Mouse (Mus musculus) kidney, embryonic 16.5 days (tissue): ENCODE measurements around the gene Lrp11. TPM values are rescaled to one million over a fixed set of nuclear protein-coding genes. Genes with fewer than 3 reads are reported as not detected.
A peak's percentile ranks its signal among the peaks of the same experiment; 100 is the strongest.

Experiments used
- ATAC-seq: fragments of 200-750 bp; cut with Nextera tagmentation; 2 replicates; pipeline ENCODE4 v1.8.0; 2017; ENCODE audit warnings: moderate TSS enrichment; ENCODE audit not compliant: low FRiP score, low TSS enrichment
- H3K27ac ChIP-seq: fragments of 300-500 bp; sonication (generic); 2 replicates; pipeline ENCODE4 v1.5.1; 2014; ENCODE audit warnings: low read length
- H3K27me3 ChIP-seq: fragments of 300-500 bp; sonication (generic); 2 replicates; pipeline ENCODE4 v1.6.1; 2014; ENCODE audit warnings: low read length, control low read depth, mixed read lengths; ENCODE audit not compliant: insufficient read depth
- H3K36me3 ChIP-seq: fragments of 300-500 bp; sonication (generic); 2 replicates; pipeline ENCODE4 v1.6.1; 2014; ENCODE audit warnings: low read length, control low read depth, mixed read lengths; ENCODE audit not compliant: insufficient read depth
- H3K4me1 ChIP-seq: fragments of 300-500 bp; sonication (generic); 2 replicates; pipeline ENCODE4 v1.6.1; 2014; ENCODE audit warnings: low read length, control low read depth, mixed read lengths; ENCODE audit not compliant: insufficient read depth
- H3K4me2 ChIP-seq: fragments of 300-500 bp; sonication (generic); replicated peaks from 2 replicates; pipeline ENCODE4 v1.6.1; 2014; ENCODE audit warnings: low read depth, low read length
- H3K4me3 ChIP-seq: fragments of 300-500 bp; sonication (generic); 2 replicates; pipeline ENCODE4 v1.5.1; 2014; ENCODE audit warnings: mild to moderate bottlenecking, low read length
- H3K9ac ChIP-seq: fragments of 300-500 bp; sonication (generic); replicated peaks from 2 replicates; pipeline ENCODE4 v1.6.1; 2014; ENCODE audit warnings: low read length
- H3K9me3 ChIP-seq: fragments of 300-500 bp; sonication (generic); 2 replicates; pipeline ENCODE4 v1.6.1; 2016; ENCODE audit warnings: low read length, control low read depth
- WGBS: fragments of 180-500 bp; shearing (Covaris S2); extraction: QIAGEN DNeasy Blood & Tissue Kit; methylation state at CpG from one replicate; pipeline ENCODE4 v1.1.7; 2014; 5-methylcytosine and 5-hydroxymethylcytosine counted together
- polyA plus RNA-seq: library from polyadenylated mRNA; unstranded; fragments of >200 nt; fragmentation: Nextera tagmentation; extraction: Ambion mirVana; gene quantifications from 2 replicates; pipeline ENCODE4 v1.2.1, GENCODE M21; 2015

Lrp11 gene
- 1.5 and 1.7 TPM in 2 replicates for polyA plus RNA-seq

DNA sequence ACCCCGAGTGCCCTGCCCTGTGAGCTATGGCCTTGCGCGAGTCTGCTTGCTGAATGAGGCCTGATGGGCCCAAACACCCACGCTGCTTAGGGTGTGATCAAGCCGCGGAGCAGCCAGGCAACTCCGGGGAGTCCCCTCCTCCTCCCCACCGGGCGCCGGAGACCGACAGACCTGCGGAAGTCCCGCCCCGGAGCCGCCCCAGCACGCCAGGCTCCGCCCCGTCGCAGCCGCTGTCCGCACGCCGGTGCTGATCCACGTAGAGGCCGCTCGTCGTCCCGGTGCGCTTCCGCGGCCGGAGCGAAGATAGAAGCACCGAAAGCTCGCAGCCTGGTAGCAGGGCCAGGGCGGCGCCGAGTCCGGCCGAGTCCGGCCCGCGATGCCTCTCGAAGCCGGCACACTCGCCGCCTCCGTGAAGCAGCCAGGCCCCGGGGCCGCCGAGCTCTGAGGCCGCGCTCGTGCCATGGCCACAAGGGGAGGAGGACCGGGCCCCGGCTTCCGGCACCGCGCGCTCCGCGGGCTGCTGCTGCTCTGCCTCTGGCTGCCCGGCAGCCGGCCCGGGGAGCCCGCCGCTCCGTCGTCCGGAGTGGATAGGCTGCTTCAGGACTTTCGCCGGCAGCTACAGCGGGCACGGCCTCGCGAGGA, at the start of gene Lrp11:
Lrp11 (plus strand) TSS at position 209 of the 642 bp plus-strand sequence.
- peak; percentile 98 for ATAC-seq
- Histone ChIP-seq H3K36me3 (no peaks in the 10 kb centered on the region), H3K4me2 (peak within 1 kb of the TSS; percentile 95), H3K27ac (no peak within 1 kb of the TSS), H3K27me3 (peaks cover 18% of the 10 kb centered on the region), H3K9ac (peak within 1 kb of the TSS; percentile 66), H3K9me3 (no peaks in the 10 kb centered on the region), H3K4me3 (peak within 1 kb of the TSS; percentile 57), H3K4me1 (peaks cover 8% of the 10 kb centered on the region; the same call in 1 of the 2 replicates)
- under 1% methylated on average over 72 of the region's 76 CpGs for WGBS

DNA sequence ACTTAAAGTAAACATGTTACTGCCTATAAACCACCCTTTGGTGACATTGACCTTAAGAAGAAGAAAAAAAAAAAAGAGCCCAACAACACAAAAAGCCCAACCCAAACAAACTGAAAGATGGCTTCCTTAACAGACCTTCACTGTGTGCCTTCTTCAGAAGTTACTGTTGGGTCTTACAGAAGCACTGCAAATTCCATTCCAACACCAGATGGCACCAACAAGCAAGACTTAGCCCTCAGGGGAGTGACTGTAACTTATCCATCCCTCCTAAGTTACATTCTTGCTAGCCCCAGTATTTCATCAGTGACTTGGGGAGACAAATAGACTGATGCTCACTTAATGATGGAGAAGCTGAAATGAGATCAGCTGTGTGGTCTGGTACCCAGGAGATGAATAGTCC, 11.6 kb upstream of the Lrp11 start:
- no peaks in the 10 kb centered on the region for H3K27me3 ChIP-seq
- H3K27ac ChIP-seq, result no peak overlapping the region
- H3K36me3 ChIP-seq, result no peaks in the 10 kb centered on the region
- ATAC-seq, result no peak
- H3K4me1 ChIP-seq, result no peaks in the 10 kb centered on the region
- no peak overlapping the region for H3K4me2 ChIP-seq
- no peak overlapping the region for H3K4me3 ChIP-seq
- H3K9ac ChIP-seq, result no peak overlapping the region
- H3K9me3 ChIP-seq, result no peaks in the 10 kb centered on the region

DNA sequence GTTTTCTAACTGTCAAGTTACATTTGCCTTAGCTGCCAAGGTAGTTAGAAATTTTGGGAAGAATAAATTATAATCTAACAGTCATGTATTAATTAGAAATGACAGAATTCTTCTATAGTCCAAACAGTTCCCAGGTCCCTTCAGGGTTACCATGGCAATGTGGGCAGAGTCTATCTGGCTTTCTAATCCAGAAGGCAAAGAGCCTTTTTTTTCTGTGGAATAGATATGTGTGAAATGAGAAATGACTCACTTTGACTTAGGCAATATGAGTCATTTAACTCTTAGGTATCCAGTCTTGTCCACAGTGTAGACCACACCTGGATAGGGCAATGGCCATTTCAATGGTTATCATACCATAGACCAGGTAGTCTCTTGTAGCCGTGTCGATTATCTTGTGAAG, 8.2 kb upstream of the Lrp11 start:
- 90% methylated on average over 2 of the region's 2 CpGs for WGBS
- Histone ChIP-seq H3K9ac (no peak overlapping the region), H3K4me3 (no peak overlapping the region), H3K4me2 (no peak overlapping the region), H3K4me1 (no peaks in the 10 kb centered on the region), H3K27ac (no peak overlapping the region), H3K36me3 (no peaks in the 10 kb centered on the region), H3K9me3 (no peaks in the 10 kb centered on the region), H3K27me3 (no peaks in the 10 kb centered on the region)
- ATAC-seq, result no peak

DNA sequence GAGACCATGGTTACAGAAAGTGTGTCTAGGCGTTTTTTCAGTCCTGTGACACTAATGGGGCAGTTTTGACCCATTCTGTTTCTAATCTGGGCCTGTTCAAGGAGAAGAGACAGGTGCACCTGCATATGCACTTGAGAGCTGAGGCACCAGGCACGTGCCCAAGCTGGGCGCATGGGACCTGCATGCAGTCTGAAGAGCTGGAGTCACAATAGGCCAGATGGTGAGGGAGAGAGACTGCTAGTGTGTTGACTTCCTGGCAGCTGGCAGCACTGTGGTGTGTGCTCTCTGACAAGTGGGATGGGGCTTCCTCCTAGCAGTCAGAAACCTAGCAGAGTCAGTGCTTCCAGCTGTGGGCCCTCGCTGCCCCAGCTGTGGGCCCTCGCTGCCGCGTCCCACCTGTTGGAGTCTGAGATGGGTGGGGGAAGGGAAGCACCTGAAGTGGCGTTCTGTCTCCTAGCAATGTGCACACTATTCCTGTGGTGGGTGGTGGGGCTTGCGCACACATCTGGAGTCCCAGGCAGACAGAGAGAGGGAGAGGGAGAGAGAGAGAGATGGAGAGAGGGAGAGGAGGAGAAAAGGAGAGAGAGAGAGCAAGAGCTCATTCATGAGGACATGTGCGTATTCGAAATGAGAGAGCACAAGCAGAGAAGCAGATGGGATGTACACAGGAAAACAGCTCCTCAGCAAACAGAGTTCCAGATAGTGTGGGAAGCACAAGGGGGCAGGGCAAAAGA, 7.3 kb upstream of the Lrp11 start:
- Histone ChIP-seq H3K4me1 (no peaks in the 10 kb centered on the region), H3K4me3 (no peak overlapping the region), H3K9ac (no peak overlapping the region), H3K4me2 (no peak overlapping the region), H3K9me3 (no peaks in the 10 kb centered on the region), H3K27me3 (no peaks in the 10 kb centered on the region), H3K27ac (no peak overlapping the region), H3K36me3 (no peaks in the 10 kb centered on the region)
- ATAC-seq, result no peak
- 41% methylated on average over 11 of the region's 11 CpGs for WGBS

DNA sequence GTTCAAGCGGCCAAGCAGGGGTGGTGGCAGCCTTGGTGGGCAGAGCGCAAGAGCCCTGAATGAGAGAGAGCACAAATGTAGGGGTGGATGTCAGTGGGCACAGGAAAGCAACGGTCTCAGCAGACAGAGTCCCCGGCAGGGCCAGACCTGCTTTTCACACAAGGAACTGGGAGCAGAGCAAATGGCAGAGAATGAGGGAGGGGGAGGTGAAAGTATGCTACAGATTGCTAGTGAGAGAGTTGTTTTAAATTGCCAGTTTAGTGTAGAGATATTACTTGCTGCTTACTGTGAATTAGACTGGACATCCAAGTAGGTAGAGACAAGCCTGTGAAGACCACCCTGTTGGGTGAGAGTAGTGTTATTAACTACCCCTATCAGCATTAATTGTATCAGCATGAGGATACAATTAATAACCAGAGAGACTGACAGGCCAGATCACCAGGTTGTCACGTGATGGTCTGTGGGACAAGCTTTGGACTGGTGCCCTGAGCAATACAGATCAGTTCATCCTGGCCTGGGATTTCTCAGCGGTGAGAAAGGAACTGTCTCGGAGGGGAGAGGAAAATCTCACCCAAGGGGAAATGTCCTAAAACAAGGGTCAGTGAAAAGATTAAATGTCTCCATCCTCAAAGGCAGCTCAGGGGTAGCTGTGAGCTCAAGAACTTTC, 6.6 kb upstream of the Lrp11 start:
- 44% methylated on average over 7 of the region's 7 CpGs for WGBS
- no peak for ATAC-seq
- no peaks in the 10 kb centered on the region for H3K36me3 ChIP-seq

DNA sequence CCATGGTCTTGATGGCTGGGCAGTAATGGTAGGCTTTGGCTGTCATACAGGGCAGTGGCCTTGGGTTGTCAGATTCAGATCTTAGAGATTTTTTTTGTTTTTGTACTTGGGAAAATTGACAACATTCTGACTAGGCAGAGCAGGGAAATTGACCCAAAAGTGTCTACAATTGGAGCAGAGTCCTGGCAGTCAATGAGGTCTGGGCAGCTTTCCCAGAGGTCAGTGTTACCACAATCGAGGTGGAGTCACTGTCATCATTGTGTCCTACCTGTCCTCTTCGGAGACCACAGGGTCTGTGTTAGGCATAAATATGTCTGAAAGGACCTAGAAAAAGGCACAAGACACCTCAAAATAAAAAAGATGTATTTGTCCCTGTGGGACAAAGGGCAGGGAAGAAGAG, 2.8 kb upstream of the Lrp11 start:
- Histone ChIP-seq H3K27me3 (peaks cover 11% of the 10 kb centered on the region), H3K9me3 (no peaks in the 10 kb centered on the region), H3K9ac (no peak overlapping the region), H3K4me1 (peaks cover 8% of the 10 kb centered on the region; the same call in 1 of the 2 replicates), H3K36me3 (no peaks in the 10 kb centered on the region), H3K4me2 (no peak overlapping the region), H3K4me3 (no peak overlapping the region), H3K27ac (no peak overlapping the region)
- no peak for ATAC-seq
- WGBS, result 71% methylated on average over 2 of the region's 2 CpGs

More for the DNA sequence above, 6.6 kb upstream of the Lrp11 start:
- Histone ChIP-seq H3K9me3 (no peaks in the 10 kb centered on the region), H3K4me3 (no peak overlapping the region), H3K4me1 (no peaks in the 10 kb centered on the region), H3K27ac (no peak overlapping the region), H3K4me2 (no peak overlapping the region), H3K9ac (no peak overlapping the region), H3K27me3 (no peaks in the 10 kb centered on the region)

DNA sequence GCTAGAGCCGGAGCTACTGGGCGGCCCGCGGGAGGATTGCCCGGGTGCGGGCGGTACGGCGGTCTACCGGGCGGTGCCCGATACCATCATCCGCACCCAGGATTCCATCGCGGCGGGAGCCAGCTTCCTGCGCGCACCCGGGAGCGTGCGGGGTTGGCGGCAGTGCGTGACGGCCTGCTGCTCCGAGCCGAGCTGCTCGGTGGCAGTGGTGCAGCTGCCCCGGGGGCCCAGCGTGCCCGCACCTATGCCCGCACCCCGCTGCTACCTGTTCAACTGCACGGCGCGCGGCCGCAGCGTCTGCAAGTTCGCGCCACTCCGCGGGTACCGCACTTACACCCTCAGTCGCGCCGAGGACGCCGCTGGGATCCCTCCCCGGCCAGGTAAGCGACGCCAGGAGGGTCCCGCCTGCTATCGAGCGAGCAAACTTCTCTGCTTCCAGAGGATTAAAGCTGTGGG, 662 bp downstream of the Lrp11 start:
- peak overlapping the region; percentile 55 for H3K9ac ChIP-seq

DNA sequence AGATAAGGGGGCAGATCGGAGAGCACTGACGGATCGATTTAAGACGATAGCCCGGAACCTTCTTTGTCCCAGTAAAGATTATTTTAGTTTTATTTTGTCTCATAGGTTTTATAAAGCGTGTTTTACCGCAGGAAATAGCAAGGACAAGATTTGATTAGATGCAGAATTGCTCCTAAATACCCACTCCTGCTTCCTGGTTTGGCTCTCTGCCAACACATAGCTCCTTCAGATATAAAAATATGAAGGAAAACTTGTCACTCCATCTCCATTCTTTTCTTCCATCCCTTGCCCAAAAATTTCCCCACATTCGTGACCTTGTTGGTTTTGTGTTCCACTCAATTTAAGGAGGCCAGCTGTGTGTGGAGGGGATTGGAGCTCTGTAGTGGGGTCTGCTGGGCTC, 1.2 kb downstream of the Lrp11 start:
- WGBS, result 5% methylated on average over 8 of the region's 8 CpGs
- peaks cover 18% of the 10 kb centered on the region for H3K27me3 ChIP-seq

More for the DNA sequence above, 662 bp downstream of the Lrp11 start:
- Histone ChIP-seq H3K9me3 (no peaks in the 10 kb centered on the region), H3K4me3 (peak overlapping the region; percentile 57), H3K4me2 (peak overlapping the region; percentile 95), H3K36me3 (no peaks in the 10 kb centered on the region), H3K27me3 (peaks cover 18% of the 10 kb centered on the region), H3K4me1 (peaks cover 8% of the 10 kb centered on the region; the same call in 1 of the 2 replicates), H3K27ac (no peak overlapping the region)
- no peak; the same call in none of the 2 replicates for ATAC-seq
- WGBS, result under 1% methylated on average over 54 of the region's 54 CpGs

DNA sequence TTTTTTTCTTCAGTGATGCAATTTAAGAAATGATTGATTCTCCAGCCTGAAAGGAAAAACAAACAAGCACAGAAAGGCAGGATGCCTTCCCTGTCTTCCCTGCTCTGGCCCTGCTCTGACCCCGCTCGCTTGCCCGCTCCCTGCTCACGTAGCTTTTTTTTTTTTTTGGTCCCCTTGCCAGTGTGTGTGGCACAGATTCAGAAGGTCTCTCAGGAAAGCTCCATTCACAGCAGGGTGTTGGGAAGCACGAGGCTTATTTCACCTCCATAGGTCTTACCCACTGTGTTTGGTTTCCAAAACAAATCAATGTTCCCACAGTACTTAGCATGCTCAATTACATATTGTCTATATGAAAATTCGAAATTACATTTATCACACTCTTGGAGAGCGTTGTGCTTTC, 5.2 kb downstream of the Lrp11 start:
- H3K9ac ChIP-seq, result no peak overlapping the region
- H3K9me3 ChIP-seq, result no peaks in the 10 kb centered on the region
- H3K4me3 ChIP-seq, result no peak overlapping the region
- ATAC-seq, result no peak
- H3K36me3 ChIP-seq, result no peaks in the 10 kb centered on the region
- peaks cover 18% of the 10 kb centered on the region for H3K27me3 ChIP-seq
- 48% methylated on average over 7 of the region's 7 CpGs for WGBS
- H3K4me1 ChIP-seq, result peaks cover 8% of the 10 kb centered on the region; the same call in 1 of the 2 replicates
- H3K4me2 ChIP-seq, result no peak overlapping the region
- no peak overlapping the region for H3K27ac ChIP-seq

More for the DNA sequence above, 1.2 kb downstream of the Lrp11 start:
- Histone ChIP-seq H3K4me3 (peak overlapping the region; percentile 57), H3K4me2 (peak overlapping the region; percentile 95), H3K4me1 (peaks cover 8% of the 10 kb centered on the region; the same call in 1 of the 2 replicates), H3K27ac (no peak overlapping the region), H3K9me3 (no peaks in the 10 kb centered on the region), H3K36me3 (no peaks in the 10 kb centered on the region), H3K9ac (no peak overlapping the region)
- ATAC-seq, result no peak
